Mouse (Mus musculus): ENCODE results near the gene Ktn1. TPM values are rescaled to one million over a fixed set of nuclear protein-coding genes. Genes with fewer than 3 reads are reported as not detected.

Ktn1 gene
- polyA plus RNA-seq, 1 experiment = 9.0 TPM

DNA sequence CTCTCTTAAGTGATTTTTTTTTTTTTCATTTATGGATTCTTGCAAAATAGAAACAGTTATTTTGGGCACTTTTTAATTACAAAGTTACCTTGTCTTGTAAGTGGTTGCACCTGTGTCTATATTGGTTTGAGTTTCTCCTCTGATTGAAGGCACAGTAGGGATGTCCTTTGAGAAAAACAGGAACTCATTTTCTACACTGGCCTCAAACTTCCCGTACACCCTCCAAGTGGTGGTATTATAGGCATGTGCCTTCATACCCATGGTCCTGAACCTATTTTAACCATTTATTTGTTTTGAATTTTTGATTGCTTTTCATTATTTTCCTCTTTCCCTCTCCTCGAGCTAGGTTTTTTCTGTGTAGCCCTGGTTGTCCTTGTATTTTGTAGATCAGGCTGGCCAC, 7.2 kb downstream of the Ktn1 start:
- H3K4me1 ChIP-seq (ENCODE audit: control insufficient read depth, insufficient read depth, low read length) = peaks cover 5% of the 10 kb centered on the region
- TF ChIP-seq CTCF (IDR thresholded peaks at IDR 0.05; ENCODE audit: insufficient read depth, low read length) (no peak), POLR2A (IDR thresholded peaks at IDR 0.05; ENCODE audit: borderline replicate concordance, extremely low read depth, low read depth, low read length) (no peak)
- 59% methylated on average over 2 of the region's 2 CpGs for WGBS
- no peak for DNase-seq
- H3K4me3 ChIP-seq (replicated peaks; ENCODE audit: extremely low read depth, low read depth, low read length) = no peak overlapping the region

GRCm38 (mm10) chr14:47663844-47664469, 15.7 kb downstream of the Ktn1 start:
- DNase-seq = no peak
- Histone ChIP-seq H3K4me1 (ENCODE audit: control insufficient read depth, insufficient read depth, low read length) (no peaks in the 10 kb centered on the region), H3K4me3 (replicated peaks; ENCODE audit: extremely low read depth, low read depth, low read length) (no peak overlapping the region)
- 76% methylated on average over 11 of the region's 11 CpGs for WGBS
- no peak for TF ChIP-seq POLR2A (IDR thresholded peaks at IDR 0.05; ENCODE audit: borderline replicate concordance, extremely low read depth, low read depth, low read length)
- no peak for TF ChIP-seq CTCF (IDR thresholded peaks at IDR 0.05; ENCODE audit: insufficient read depth, low read length)

DNA sequence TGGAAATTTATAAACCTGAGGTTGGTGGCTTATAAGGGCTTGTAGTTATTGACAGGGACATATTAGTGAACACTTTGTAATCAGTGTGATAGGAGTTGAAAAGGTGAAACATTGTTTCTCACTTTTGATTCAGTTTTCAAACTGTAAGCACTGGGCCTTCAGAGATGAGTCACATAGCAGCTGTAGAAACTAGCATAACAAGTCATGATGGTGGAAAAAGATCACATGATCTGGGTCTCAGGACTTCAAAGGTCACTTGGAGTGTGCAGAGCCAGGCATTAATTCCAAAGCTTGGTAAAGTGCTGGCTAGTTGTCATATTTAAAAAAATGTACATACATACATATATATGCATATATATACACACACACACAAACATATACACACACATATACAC, 16.2 kb downstream of the Ktn1 start:
- TF ChIP-seq CTCF (IDR thresholded peaks at IDR 0.05; ENCODE audit: insufficient read depth, low read length) = no peak
- no peak for TF ChIP-seq POLR2A (IDR thresholded peaks at IDR 0.05; ENCODE audit: borderline replicate concordance, extremely low read depth, low read depth, low read length)
- H3K4me1 ChIP-seq (ENCODE audit: control insufficient read depth, insufficient read depth, low read length) = no peaks in the 10 kb centered on the region
- H3K4me3 ChIP-seq (replicated peaks; ENCODE audit: extremely low read depth, low read depth, low read length) = no peak overlapping the region
- DNase-seq = no peak

DNA sequence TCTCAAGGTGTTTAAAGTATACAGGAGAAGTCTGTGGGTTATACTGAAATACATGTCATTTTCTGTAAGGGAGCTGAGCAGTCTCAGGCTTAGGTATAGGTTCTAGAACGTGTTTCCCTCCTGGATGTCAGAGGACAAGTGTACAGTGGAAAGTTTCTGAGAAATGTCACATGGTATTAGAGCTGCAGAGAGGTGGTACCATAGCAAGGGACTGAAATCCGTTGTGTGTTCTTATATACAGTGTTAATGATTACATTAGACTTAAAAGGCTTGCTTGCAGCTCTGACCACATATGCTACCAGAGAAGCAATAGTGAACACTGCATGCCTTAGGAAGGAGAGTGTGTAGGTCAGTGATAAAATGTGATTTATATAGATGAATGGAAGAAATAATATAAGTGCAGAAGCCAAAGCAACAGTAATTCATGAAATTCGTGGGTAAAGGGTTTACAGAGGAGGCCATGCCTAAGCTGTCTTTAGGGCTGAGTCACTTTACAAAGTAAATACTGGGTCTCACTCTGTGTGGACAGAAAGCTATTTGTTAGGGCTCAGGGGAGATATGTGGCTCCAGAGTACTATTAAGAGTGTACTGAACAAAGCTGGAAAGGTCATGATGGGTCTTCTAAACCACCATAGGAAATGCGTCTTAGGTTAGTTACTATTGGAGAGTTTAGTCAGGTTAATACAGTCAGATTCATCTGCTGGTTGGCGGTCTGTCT, 17.0 kb downstream of the Ktn1 start:
- DNase-seq = no peak
- Histone ChIP-seq H3K4me3 (replicated peaks; ENCODE audit: extremely low read depth, low read depth, low read length) (no peak overlapping the region), H3K4me1 (ENCODE audit: control insufficient read depth, insufficient read depth, low read length) (no peaks in the 10 kb centered on the region)
- TF ChIP-seq POLR2A (IDR thresholded peaks at IDR 0.05; ENCODE audit: borderline replicate concordance, extremely low read depth, low read depth, low read length) (no peak), CTCF (IDR thresholded peaks at IDR 0.05; ENCODE audit: insufficient read depth, low read length) (no peak)
- 71% methylated on average over 5 of the region's 5 CpGs for WGBS

GRCm38 (mm10) chr14:47668096-47668495, 19.8 kb downstream of the Ktn1 start:
- H3K4me3 ChIP-seq (replicated peaks; ENCODE audit: extremely low read depth, low read depth, low read length) = no peak overlapping the region
- DNase-seq = no peak
- H3K4me1 ChIP-seq (ENCODE audit: control insufficient read depth, insufficient read depth, low read length) = no peaks in the 10 kb centered on the region
- TF ChIP-seq POLR2A (IDR thresholded peaks at IDR 0.05; ENCODE audit: borderline replicate concordance, extremely low read depth, low read depth, low read length) (no peak), CTCF (IDR thresholded peaks at IDR 0.05; ENCODE audit: insufficient read depth, low read length) (no peak)

GRCm38 (mm10) chr14:47682886-47683285, 34.6 kb downstream of the Ktn1 start:
- DNase-seq = no peak
- TF ChIP-seq POLR2A (IDR thresholded peaks at IDR 0.05; ENCODE audit: borderline replicate concordance, extremely low read depth, low read depth, low read length) (no peak), CTCF (IDR thresholded peaks at IDR 0.05; ENCODE audit: insufficient read depth, low read length) (no peak)
- no peaks in the 10 kb centered on the region for H3K4me1 ChIP-seq (ENCODE audit: control insufficient read depth, insufficient read depth, low read length)
- H3K4me3 ChIP-seq (replicated peaks; ENCODE audit: extremely low read depth, low read depth, low read length) = no peak overlapping the region
- 91% methylated on average over 10 of the region's 10 CpGs for WGBS

DNA sequence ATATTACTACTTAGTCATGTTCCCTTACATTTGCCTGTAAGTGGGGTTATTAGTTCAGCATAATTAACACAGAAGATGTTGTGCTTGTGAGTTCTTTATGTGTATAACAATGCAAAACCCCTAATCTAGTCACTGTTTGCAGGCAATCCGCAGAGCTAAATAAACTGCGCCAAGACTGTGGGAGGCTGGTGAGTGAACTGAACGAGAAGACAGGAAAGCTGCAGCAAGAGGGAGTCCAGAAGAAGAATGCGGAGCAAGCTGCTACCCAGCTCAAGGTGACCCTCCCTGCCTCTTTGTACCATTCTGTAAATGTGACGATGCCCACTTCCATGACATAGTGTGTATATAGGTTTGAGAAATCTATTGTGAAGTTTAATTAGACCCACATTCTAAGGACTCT, 36.3 kb downstream of the Ktn1 start:
- Histone ChIP-seq H3K4me3 (replicated peaks; ENCODE audit: extremely low read depth, low read depth, low read length) (no peak overlapping the region), H3K4me1 (ENCODE audit: control insufficient read depth, insufficient read depth, low read length) (no peaks in the 10 kb centered on the region)
- no peak for DNase-seq
- 94% methylated on average over 5 of the region's 5 CpGs for WGBS
- no peak for TF ChIP-seq POLR2A (IDR thresholded peaks at IDR 0.05; ENCODE audit: borderline replicate concordance, extremely low read depth, low read depth, low read length)
- no peak for TF ChIP-seq CTCF (IDR thresholded peaks at IDR 0.05; ENCODE audit: insufficient read depth, low read length)

- 88% methylated on average over 5 of the region's 5 CpGs for WGBS
- DNase-seq = no peak
- Histone ChIP-seq H3K4me1 (ENCODE audit: control insufficient read depth, insufficient read depth, low read length) (no peaks in the 10 kb centered on the region), H3K4me3 (replicated peaks; ENCODE audit: extremely low read depth, low read depth, low read length) (no peak overlapping the region)
- TF ChIP-seq POLR2A (IDR thresholded peaks at IDR 0.05; ENCODE audit: borderline replicate concordance, extremely low read depth, low read depth, low read length) (no peak), CTCF (IDR thresholded peaks at IDR 0.05; ENCODE audit: insufficient read depth, low read length) (no peak)
These were observed 50.9 kb downstream of the Ktn1 start for GRCm38 (mm10) chr14:47699126-47699525.

GRCm38 (mm10) chr14:47709546-47709945, 61.3 kb downstream of the Ktn1 start:
- 58% methylated on average over 3 of the region's 3 CpGs for WGBS
- Histone ChIP-seq H3K4me3 (replicated peaks; ENCODE audit: extremely low read depth, low read depth, low read length) (no peak overlapping the region), H3K4me1 (ENCODE audit: control insufficient read depth, insufficient read depth, low read length) (no peaks in the 10 kb centered on the region)
- DNase-seq = no peak
- TF ChIP-seq POLR2A (IDR thresholded peaks at IDR 0.05; ENCODE audit: borderline replicate concordance, extremely low read depth, low read depth, low read length) (no peak), CTCF (IDR thresholded peaks at IDR 0.05; ENCODE audit: insufficient read depth, low read length) (no peak)

DNA sequence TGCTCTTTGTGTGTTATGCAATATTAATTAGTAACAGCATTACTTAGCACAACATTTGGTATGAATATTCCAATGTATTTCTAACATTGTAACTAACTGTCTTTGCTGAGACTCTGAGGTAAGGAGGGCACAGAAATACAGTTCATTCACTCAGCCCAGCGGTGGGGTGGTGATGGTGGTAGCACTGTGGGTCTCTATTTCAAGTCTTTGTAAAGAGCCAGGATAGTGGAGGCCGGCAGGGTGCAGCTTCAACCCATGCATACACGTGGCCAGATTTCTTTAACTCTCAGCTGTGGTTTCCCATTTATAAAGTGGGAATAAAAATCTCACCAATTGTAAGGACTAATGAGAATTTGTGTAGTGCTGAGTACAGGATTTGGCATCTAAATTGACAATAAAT, 67.5 kb downstream of the Ktn1 start:
- 91% methylated on average over 3 of the region's 3 CpGs for WGBS
- no peaks in the 10 kb centered on the region for H3K4me1 ChIP-seq (ENCODE audit: control insufficient read depth, insufficient read depth, low read length)
- no peak overlapping the region for H3K4me3 ChIP-seq (replicated peaks; ENCODE audit: extremely low read depth, low read depth, low read length)
- TF ChIP-seq CTCF (IDR thresholded peaks at IDR 0.05; ENCODE audit: insufficient read depth, low read length) = no peak
- no peak for TF ChIP-seq POLR2A (IDR thresholded peaks at IDR 0.05; ENCODE audit: borderline replicate concordance, extremely low read depth, low read depth, low read length)
- DNase-seq = no peak
